Mouse (Mus musculus) embryonic facial prominence, embryonic 12.5 days (tissue): ENCODE measurements around the gene Zfp37. TPM values are rescaled to one million over a fixed set of nuclear protein-coding genes. Genes with fewer than 3 reads are reported as not detected.
A peak's percentile ranks its signal among the peaks of the same experiment; 100 is the strongest.
"Not testable (repeated sequence)": the region's sequence is repeated elsewhere in the genome, so short reads cannot be mapped to it uniquely, and the experiment has no call there.

Source experiments
- ATAC-seq: fragments of 200-750 bp; cut with Nextera tagmentation; 2 replicates; pipeline ENCODE4 v1.8.0; 2017; ENCODE audit not compliant: insufficient number of reproducible peaks, insufficient read depth, low FRiP score, low TSS enrichment
- H3K27ac ChIP-seq: fragments of 300-500 bp; sonication (generic); 2 replicates; pipeline ENCODE4 v1.5.1; 2016; ENCODE audit warnings: mild to moderate bottlenecking
- H3K27me3 ChIP-seq: fragments of 300-500 bp; sonication (generic); 2 replicates; pipeline ENCODE4 v1.6.1; 2016; ENCODE audit warnings: mild to moderate bottlenecking, moderate library complexity
- H3K36me3 ChIP-seq: fragments of 300-500 bp; sonication (generic); 2 replicates; pipeline ENCODE4 v1.6.1; 2016; ENCODE audit warnings: mild to moderate bottlenecking
- H3K4me1 ChIP-seq: fragments of 300-500 bp; sonication (generic); 2 replicates; pipeline ENCODE4 v1.6.1; 2016
- H3K4me2 ChIP-seq: fragments of 300-500 bp; sonication (generic); replicated peaks from 2 replicates; pipeline ENCODE4 v1.6.1; 2016; ENCODE audit warnings: mild to moderate bottlenecking, moderate library complexity
- H3K4me3 ChIP-seq: fragments of 300-500 bp; sonication (generic); 2 replicates; pipeline ENCODE4 v1.5.1; 2016; ENCODE audit warnings: mild to moderate bottlenecking
- H3K9ac ChIP-seq: fragments of 300-500 bp; sonication (generic); 2 replicates; pipeline ENCODE4 v1.6.1; 2016; ENCODE audit warnings: mild to moderate bottlenecking, moderate library complexity
- H3K9me3 ChIP-seq: fragments of 300-500 bp; sonication (generic); 2 replicates; pipeline ENCODE4 v1.6.1; 2016; ENCODE audit warnings: mild to moderate bottlenecking, moderate library complexity
- WGBS: fragments of 180-500 bp; shearing (Covaris S2); methylation state at CpG from one replicate; pipeline ENCODE4 v1.1.7; 2016; 5-methylcytosine and 5-hydroxymethylcytosine counted together
- polyA plus RNA-seq: library from polyadenylated mRNA; unstranded; fragments of >200 nt; fragmentation: Nextera tagmentation; extraction: Ambion mirVana; gene quantifications from 2 replicates; pipeline ENCODE4 v1.2.1, GENCODE M21; 2016

The Zfp37 gene
- polyA plus RNA-seq, 1 experiment from 2014 or later: 18.1 TPM

- H3K9ac ChIP-seq: peak overlapping the region; percentile 78
- WGBS: under 1% methylated on average over 45 of the region's 45 CpGs
- no peaks in the 10 kb centered on the region for H3K27me3 ChIP-seq
- H3K9me3 ChIP-seq: no peaks in the 10 kb centered on the region
- ATAC-seq: peak; percentile 98
- peak overlapping the region; percentile 92 for H3K27ac ChIP-seq
- H3K4me3 ChIP-seq: peak overlapping the region; percentile 66
- H3K4me1 ChIP-seq: 0 out of 2 replicates have a peak, but pooled peaks cover 2% of the 10 kb centered on the region
- peaks cover 15% of the 10 kb centered on the region for H3K36me3 ChIP-seq
- H3K4me2 ChIP-seq: peak overlapping the region; percentile 52
Observed at GRCm38 (mm10) chr4:62207851-62208695, 22.8 kb downstream of the Zfp37 start.

DNA sequence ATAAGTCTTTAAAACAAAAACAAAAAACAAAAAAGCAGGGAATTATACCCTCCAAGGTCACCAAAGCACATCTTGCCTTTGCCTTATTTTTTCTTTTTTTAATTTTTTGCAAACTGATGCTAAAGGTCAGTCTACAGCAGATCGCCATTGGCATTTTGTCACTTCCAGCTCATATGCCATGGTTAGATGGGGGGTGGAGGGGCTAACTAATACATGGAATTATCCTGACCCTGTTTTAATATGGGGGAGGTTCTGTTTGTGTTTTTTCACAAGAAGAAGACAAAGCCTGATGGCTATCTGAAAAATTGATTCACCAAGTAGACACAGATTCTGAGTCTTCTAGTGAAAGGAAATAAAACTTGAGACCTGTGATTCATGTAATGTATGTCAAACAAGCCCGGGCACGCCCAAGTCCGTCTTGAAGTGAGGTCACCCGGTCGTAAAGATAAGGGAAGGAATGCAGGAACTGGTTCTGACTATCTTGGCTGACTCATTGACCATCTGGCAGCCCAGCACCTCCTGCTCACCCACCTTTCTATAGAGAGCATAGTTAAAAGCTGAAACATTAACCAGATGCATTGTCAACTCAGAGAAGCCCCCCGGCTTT, 30.8 kb downstream of the Zfp37 start:
- 87% methylated on average over 7 of the region's 7 CpGs for WGBS
- peaks cover 83% of the 10 kb centered on the region for H3K36me3 ChIP-seq

DNA sequence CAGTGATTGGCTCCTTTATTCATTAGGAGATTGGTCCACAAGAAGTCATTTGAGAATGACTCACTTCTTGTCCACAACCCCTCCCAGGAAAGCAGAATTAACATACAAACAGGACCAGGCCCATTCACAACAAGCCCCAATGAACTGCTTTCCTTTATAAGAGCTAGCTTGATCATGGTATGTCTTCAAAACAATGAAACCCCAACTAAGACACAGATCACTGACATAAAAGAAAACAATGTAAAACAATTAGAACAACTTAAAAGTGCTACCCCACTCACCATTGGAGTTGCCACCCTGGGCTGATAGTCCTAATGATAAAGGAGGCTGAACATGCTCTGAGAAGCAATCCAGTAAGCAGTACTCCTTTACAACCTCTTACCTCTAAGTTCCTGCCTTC, 42.1 kb downstream of the Zfp37 start:
- no peak for ATAC-seq
- Histone ChIP-seq H3K9me3 (peaks cover 45% of the 10 kb centered on the region), H3K4me3 (no peak overlapping the region), H3K9ac (no peak overlapping the region), H3K4me1 (no peaks in the 10 kb centered on the region), H3K36me3 (peaks cover 55% of the 10 kb centered on the region), H3K27ac (no peak overlapping the region), H3K27me3 (no peaks in the 10 kb centered on the region), H3K4me2 (no peak overlapping the region)

More for the DNA sequence above, 30.8 kb downstream of the Zfp37 start:
- Histone ChIP-seq H3K4me1 (no peaks in the 10 kb centered on the region), H3K27me3 (no peaks in the 10 kb centered on the region), H3K9ac (no peak overlapping the region), H3K27ac (no peak overlapping the region), H3K4me3 (no peak overlapping the region), H3K9me3 (peaks cover 7% of the 10 kb centered on the region), H3K4me2 (no peak overlapping the region)
- no peak for ATAC-seq

GRCm38 (mm10) chr4:62177282-62177681, 53.6 kb downstream of the Zfp37 start:
- Histone ChIP-seq H3K9me3 (no peaks in the 10 kb centered on the region), H3K27me3 (no peaks in the 10 kb centered on the region), H3K27ac (no peak overlapping the region), H3K4me2 (no peak overlapping the region), H3K9ac (no peak overlapping the region), H3K4me1 (no peaks in the 10 kb centered on the region), H3K36me3 (no peaks in the 10 kb centered on the region), H3K4me3 (no peak overlapping the region)
- ATAC-seq: no peak
- WGBS: 41% methylated on average over 5 of the region's 5 CpGs

- Histone ChIP-seq H3K9ac (no peak overlapping the region), H3K4me3 (no peak overlapping the region), H3K36me3 (no peaks in the 10 kb centered on the region), H3K4me1 (no peaks in the 10 kb centered on the region), H3K9me3 (no peaks in the 10 kb centered on the region), H3K4me2 (no peak overlapping the region), H3K27me3 (no peaks in the 10 kb centered on the region), H3K27ac (no peak overlapping the region)
- ATAC-seq: no peak
- WGBS: 86% methylated on average over 4 of the region's 4 CpGs
Observed at GRCm38 (mm10) chr4:62174471-62174870, 56.4 kb downstream of the Zfp37 start.

DNA sequence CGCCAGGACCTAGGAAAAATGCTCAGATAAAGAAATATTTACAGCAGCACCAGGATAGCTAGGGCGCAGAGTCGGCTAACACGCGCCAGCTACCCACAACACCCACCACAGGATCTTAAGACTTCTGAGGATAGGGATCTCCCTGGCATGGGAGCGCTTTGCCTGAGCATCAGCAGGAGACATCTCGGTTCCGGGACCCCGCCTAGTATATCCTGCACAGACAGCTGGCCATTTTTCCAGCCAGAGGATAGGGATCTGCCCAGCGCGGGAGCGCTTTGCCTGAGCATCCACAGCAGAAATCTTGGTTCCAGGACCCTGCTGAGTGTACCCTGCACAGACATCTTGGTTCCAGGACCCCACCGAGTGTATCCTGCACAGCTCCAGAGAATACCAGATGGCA, 63.2 kb downstream of the Zfp37 start:
- not testable (repeated sequence) for H3K9me3 ChIP-seq, H3K9ac ChIP-seq, H3K4me3 ChIP-seq, H3K36me3 ChIP-seq, H3K4me2 ChIP-seq, H3K27me3 ChIP-seq, H3K4me1 ChIP-seq, H3K27ac ChIP-seq, ATAC-seq
- WGBS: 92% methylated on average over 13 of the region's 13 CpGs

- Histone ChIP-seq H3K9ac (no peak overlapping the region), H3K36me3 (no peaks in the 10 kb centered on the region), H3K4me1 (no peaks in the 10 kb centered on the region), H3K27ac (no peak overlapping the region), H3K4me3 (no peak overlapping the region), H3K4me2 (no peak overlapping the region), H3K9me3 (no peaks in the 10 kb centered on the region), H3K27me3 (no peaks in the 10 kb centered on the region)
- WGBS: 65% methylated on average over 1 of the region's 1 CpGs
- no peak for ATAC-seq
Observed at GRCm38 (mm10) chr4:62158401-62158800, 72.4 kb downstream of the Zfp37 start.

- ATAC-seq: no peak
- no peak within 1 kb of the TSS for H3K4me2 ChIP-seq
- no peaks in the 10 kb centered on the region for H3K9me3 ChIP-seq
- H3K9ac ChIP-seq: no peak within 1 kb of the TSS
- H3K27me3 ChIP-seq: no peaks in the 10 kb centered on the region
- H3K27ac ChIP-seq: no peak within 1 kb of the TSS
- no peaks in the 10 kb centered on the region for H3K4me1 ChIP-seq
- WGBS: 78% methylated on average over 2 of the region's 2 CpGs
- no peak within 1 kb of the TSS for H3K4me3 ChIP-seq
- H3K36me3 ChIP-seq: no peaks in the 10 kb centered on the region
Observed at GRCm38 (mm10) chr4:62150811-62151210, 80.0 kb downstream of the Zfp37 start, which contains the start of gene Mup21. Gene Mup21, minus strand, starts transcription at chr4:62150863.

Other genes with a start within 250 kb of the Zfp37 start
- not detected in 2 replicates for gene Mup20, start 176.9 kb downstream of the Zfp37 start, polyA plus RNA-seq
- not detected in 2 replicates for gene Mup3, start 143.7 kb downstream of the Zfp37 start, polyA plus RNA-seq
- gene Mup21, start 80.2 kb downstream of the Zfp37 start, polyA plus RNA-seq: not detected in 2 replicates
- gene Slc31a2, start 31.5 kb upstream of the Zfp37 start, polyA plus RNA-seq: 14.5 and 15.4 TPM in 2 replicates
- gene Fkbp15, start 129.5 kb upstream of the Zfp37 start, polyA plus RNA-seq: 23.2 and 25.0 TPM in 2 replicates
- 44.1 and 44.8 TPM in 2 replicates for gene Slc31a1, start 129.7 kb upstream of the Zfp37 start, polyA plus RNA-seq
- gene Cdc26, start 177.6 kb upstream of the Zfp37 start, polyA plus RNA-seq: 203 and 210 TPM in 2 replicates
- gene Prpf4, start 177.8 kb upstream of the Zfp37 start, polyA plus RNA-seq: 27.3 and 30.1 TPM in 2 replicates
- gene Rnf183, start 204.2 kb upstream of the Zfp37 start, polyA plus RNA-seq: not detected in 2 replicates
- gene Wdr31, start 239.8 kb upstream of the Zfp37 start, polyA plus RNA-seq: 8.8 TPM in 2 replicates
- 2.9 and 3.3 TPM in 2 replicates for gene Bspry, start 249.0 kb upstream of the Zfp37 start, polyA plus RNA-seq